Comparison of ENCODE assay signal across 11 mouse cellular contexts in the genomic region with DNA sequence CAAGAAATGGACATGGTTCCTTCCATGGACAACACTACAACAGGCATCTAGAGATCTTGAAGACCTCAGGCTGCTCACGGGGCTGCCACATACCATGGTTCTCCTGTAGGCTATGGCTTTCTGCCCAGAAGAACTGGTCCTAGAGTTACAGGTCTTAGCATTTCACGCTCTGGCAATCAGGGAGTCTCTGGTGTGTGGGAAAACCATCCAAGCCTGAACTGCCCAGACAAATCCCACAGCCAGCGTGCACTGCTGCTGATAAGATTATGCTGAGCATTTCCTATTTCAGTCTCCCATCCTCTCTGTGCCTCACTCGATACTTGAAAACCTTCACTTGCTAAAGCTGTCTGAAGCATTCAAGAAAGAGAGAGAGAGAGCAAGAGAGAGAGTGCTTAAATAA.
DNase-seq lines count a peak whose midpoint lies in the region; ATAC-seq and TF ChIP-seq lines count a peak whose summit lies in the region.
"Had no signal": no experiment of that assay in that cellular context is flagged by ENCODE, and none has a peak within 500 bp of the region (broad histone marks: within the 10 kb centered on the region; RNA-seq: fewer than 3 reads in every experiment).

No protein-coding gene starts in this region.

- H3K4me3 ChIP-seq in midbrain, embryonic 10.5 days = no peak overlapping the region
- H3K4me3 ChIP-seq in midbrain, postnatal 0 days (ENCODE audit: low read depth, low read length) = no peak overlapping the region
- no peak overlapping the region for H3K4me3 ChIP-seq in kidney, embryonic 16.5 days (ENCODE audit: low read length)
- no peak overlapping the region for H3K4me3 ChIP-seq in liver, postnatal 0 days (ENCODE audit: low read depth, low read length)
- H3K4me3 ChIP-seq: forebrain, embryonic 12.5 days; midbrain, embryonic 12.5 days had no signal

- peak; percentile 45; the same call in 1 of the 2 replicates for TF ChIP-seq EP300 in liver, postnatal 0 days (IDR thresholded peaks at IDR 0.05; ENCODE audit: low read depth)

- H3K4me1 ChIP-seq in midbrain, embryonic 10.5 days = peaks cover 34% of the 10 kb centered on the region
- H3K4me1 ChIP-seq in midbrain, postnatal 0 days (ENCODE audit: insufficient read depth, low read length) = no peaks in the 10 kb centered on the region
- H3K4me1 ChIP-seq in kidney, embryonic 16.5 days (ENCODE audit: insufficient read depth, low read length) = peaks cover 18% of the 10 kb centered on the region; the same call in 1 of the 2 replicates
- H3K4me1 ChIP-seq in liver, postnatal 0 days (ENCODE audit: insufficient read depth) = peaks cover 12% of the 10 kb centered on the region

- ATAC-seq in midbrain, postnatal 0 days (ENCODE audit: low FRiP score) = no peak
- ATAC-seq in kidney, embryonic 16.5 days (ENCODE audit: low FRiP score, low TSS enrichment) = peak; percentile 91
- peak; percentile 43 for ATAC-seq in liver, postnatal 0 days
- ATAC-seq: intestine, embryonic 16.5 days had no signal

- 0 out of 2 replicates have a peak overlapping the region, but pooled peaks have one; percentile 34 for H3K27ac ChIP-seq in midbrain, embryonic 10.5 days (replicated peaks)
- H3K27ac ChIP-seq in midbrain, postnatal 0 days (ENCODE audit: low read depth, low read length) = no peak overlapping the region
- H3K27ac ChIP-seq in kidney, embryonic 16.5 days (ENCODE audit: low read length) = 0 out of 2 replicates have a peak overlapping the region, but pooled peaks have one; percentile 7
- H3K27ac ChIP-seq in liver, postnatal 0 days (ENCODE audit: low read depth) = no peak overlapping the region
- H3K27ac ChIP-seq: forebrain, embryonic 12.5 days; midbrain, embryonic 12.5 days had no signal

- WGBS in midbrain, embryonic 10.5 days = 55% methylated on average over 4 of the region's 4 CpGs
- WGBS in midbrain, postnatal 0 days = 32% methylated on average over 4 of the region's 4 CpGs
- WGBS in kidney, embryonic 16.5 days = 29% methylated on average over 4 of the region's 4 CpGs
- WGBS in liver, postnatal 0 days (ENCODE audit: insufficient replicate concordance) = 41% methylated on average over 4 of the region's 4 CpGs

- no peaks in the 10 kb centered on the region for H3K36me3 ChIP-seq in midbrain, embryonic 10.5 days
- no peaks in the 10 kb centered on the region for H3K36me3 ChIP-seq in midbrain, postnatal 0 days (ENCODE audit: insufficient read depth, low read length)
- no peaks in the 10 kb centered on the region for H3K36me3 ChIP-seq in kidney, embryonic 16.5 days (ENCODE audit: insufficient read depth, low read length)
- no peaks in the 10 kb centered on the region for H3K36me3 ChIP-seq in liver, postnatal 0 days (replicated peaks; ENCODE audit: insufficient read depth, low read length)
- H3K36me3 ChIP-seq: forebrain, embryonic 12.5 days; midbrain, embryonic 12.5 days had no signal

- no peak for TF ChIP-seq CTCF in midbrain, postnatal 0 days (IDR thresholded peaks at IDR 0.05)
- no peak for TF ChIP-seq CTCF in liver, postnatal 0 days (IDR thresholded peaks at IDR 0.05; ENCODE audit: low read depth)

- DNase-seq in heart, adult 11 months = peak; percentile 51
- no peak for DNase-seq in heart, adult 8-10 months (ENCODE audit: low spot score)
- DNase-seq in midbrain, embryonic 10.5 days (ENCODE audit: low spot score) = no peak
- DNase-seq in midbrain, postnatal 0 days (ENCODE audit: low spot score) = no peak
- no peak for DNase-seq in liver, postnatal 0 days
- DNase-seq in thymus, postnatal 14 days = no peak
- no peak for DNase-seq in cerebellum, adult 11-12 months

- no peak overlapping the region for H3K4me2 ChIP-seq in midbrain, postnatal 0 days (ENCODE audit: low read depth, low read length, poor library complexity, severe bottlenecking)
- H3K4me2 ChIP-seq in kidney, embryonic 16.5 days (replicated peaks; ENCODE audit: low read depth, low read length) = no peak overlapping the region
- H3K4me2 ChIP-seq in liver, postnatal 0 days (ENCODE audit: low read depth, low read length) = no peak overlapping the region
- H3K4me2 ChIP-seq: forebrain, embryonic 12.5 days; midbrain, embryonic 12.5 days had no signal

- no peak overlapping the region for H3K9ac ChIP-seq in midbrain, postnatal 0 days (replicated peaks; ENCODE audit: low read length, poor library complexity, severe bottlenecking)
- H3K9ac ChIP-seq in kidney, embryonic 16.5 days (replicated peaks; ENCODE audit: low read length) = no peak overlapping the region
- no peak overlapping the region for H3K9ac ChIP-seq in liver, postnatal 0 days (replicated peaks)
- H3K9ac ChIP-seq: forebrain, embryonic 12.5 days; midbrain, embryonic 12.5 days had no signal

- H3K27me3 ChIP-seq in midbrain, embryonic 10.5 days (ENCODE audit: low read depth, poor library complexity, severe bottlenecking) = no peaks in the 10 kb centered on the region
- H3K27me3 ChIP-seq in midbrain, postnatal 0 days (ENCODE audit: insufficient read depth, low read length) = no peaks in the 10 kb centered on the region
- H3K27me3 ChIP-seq in kidney, embryonic 16.5 days (ENCODE audit: insufficient read depth, low read length) = no peaks in the 10 kb centered on the region
- no peaks in the 10 kb centered on the region for H3K27me3 ChIP-seq in liver, postnatal 0 days (ENCODE audit: insufficient read depth, low read length)
- H3K27me3 ChIP-seq: midbrain, embryonic 12.5 days had no signal

- no peaks in the 10 kb centered on the region for H3K9me3 ChIP-seq in midbrain, embryonic 10.5 days (replicated peaks)
- H3K9me3 ChIP-seq in midbrain, postnatal 0 days (ENCODE audit: low read length) = no peaks in the 10 kb centered on the region
- H3K9me3 ChIP-seq in kidney, embryonic 16.5 days (ENCODE audit: low read length) = no peaks in the 10 kb centered on the region
- H3K9me3 ChIP-seq in liver, postnatal 0 days (ENCODE audit: low read length) = no peaks in the 10 kb centered on the region
- H3K9me3 ChIP-seq: forebrain, embryonic 12.5 days; midbrain, embryonic 12.5 days had no signal

Comparison
In these comparisons a context has a peak if more than half of its experiments do, and no peak if none do; other contexts are left out.
1. H3K27ac ChIP-seq: peak in midbrain, embryonic 10.5 days (single experiment) and kidney, embryonic 16.5 days (single experiment); none in midbrain, postnatal 0 days (single experiment) and liver, postnatal 0 days (single experiment).